Mouse (Mus musculus): ENCODE results near the gene Sdk1. TPM values are rescaled to one million over a fixed set of nuclear protein-coding genes. Genes with fewer than 3 reads are reported as not detected.
A peak's percentile ranks its signal among the peaks of the same experiment; 100 is the strongest.

Sdk1 gene
- total and polyA plus RNA-seq, 2 experiments from 2014 or later, result 0.59 to 8.4 TPM

DNA sequence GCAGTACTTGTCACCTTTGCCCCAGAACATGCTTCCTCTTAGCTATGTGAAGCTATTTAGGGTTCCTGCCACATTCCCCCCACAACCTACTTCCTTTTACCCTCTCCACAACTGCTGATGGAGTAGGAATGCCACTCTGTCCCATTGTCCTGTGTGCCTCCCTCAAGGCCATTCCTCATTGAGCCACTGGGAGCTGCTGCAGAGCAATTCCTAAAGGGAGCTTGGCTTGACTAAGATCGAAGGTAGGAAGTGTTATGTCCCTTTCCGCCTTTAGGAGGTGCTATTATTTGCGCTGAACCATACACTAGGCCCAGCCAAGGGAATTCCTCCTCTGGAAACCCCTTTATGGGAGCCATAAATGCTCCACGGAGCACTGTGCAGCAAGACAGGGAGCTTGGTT lies 743.0 kb downstream of the Sdk1 start:
- TF ChIP-seq EP300 (IDR thresholded peaks at IDR 0.05; ENCODE audit: low read depth) (no peak), CTCF (IDR thresholded peaks at IDR 0.05; ENCODE audit: low read depth) (0 out of 2 replicates have a peak, but pooled peaks have one; percentile 18)
- DNase-seq (ENCODE audit: low spot score), result no peak
- no peaks in the 10 kb centered on the region for H3K27me3 ChIP-seq (ENCODE audit: control insufficient read depth, insufficient read depth, low read length)
- no peak overlapping the region for H3K4me3 ChIP-seq (ENCODE audit: low read depth, low read length)
- H3K4me1 ChIP-seq (ENCODE audit: control insufficient read depth, insufficient read depth), result no peaks in the 10 kb centered on the region
- H3K4me2 ChIP-seq (ENCODE audit: low read depth, low read length), result no peak overlapping the region
- H3K9ac ChIP-seq (replicated peaks; ENCODE audit: low read depth, low read length), result no peak overlapping the region
- 78% methylated on average over 4 of the region's 4 CpGs for WGBS
- H3K27ac ChIP-seq (ENCODE audit: low read depth), result no peak overlapping the region
- no peaks in the 10 kb centered on the region for H3K36me3 ChIP-seq (replicated peaks; ENCODE audit: control insufficient read depth, insufficient read depth, low read length)
- no peak for ATAC-seq (ENCODE audit: insufficient read depth, low read depth)
- no peaks in the 10 kb centered on the region for H3K9me3 ChIP-seq (replicated peaks; ENCODE audit: control insufficient read depth, low read length)

DNA sequence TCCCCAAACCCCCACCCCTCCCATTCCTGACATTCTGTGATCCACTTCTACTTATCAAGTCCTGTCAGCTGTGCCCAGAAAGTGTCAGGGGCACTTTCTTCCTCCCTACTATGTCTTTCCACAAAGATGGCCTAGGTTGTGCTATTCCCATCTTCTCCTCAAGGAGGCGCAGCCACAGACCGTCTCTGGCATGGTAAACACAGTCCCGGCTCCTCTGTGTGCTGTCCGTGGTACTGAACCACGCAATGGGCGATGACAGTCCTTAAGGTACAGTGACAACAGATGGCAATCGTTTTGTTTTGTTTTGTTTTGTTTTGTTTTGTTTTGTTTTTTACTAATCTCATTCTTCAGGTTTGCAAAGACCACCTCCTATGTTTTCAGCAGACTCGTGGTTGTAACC lies 743.7 kb downstream of the Sdk1 start:
- no peaks in the 10 kb centered on the region for H3K27me3 ChIP-seq (ENCODE audit: control insufficient read depth, insufficient read depth, low read length)
- no peak overlapping the region for H3K27ac ChIP-seq (ENCODE audit: low read depth)
- no peaks in the 10 kb centered on the region for H3K4me1 ChIP-seq (ENCODE audit: control insufficient read depth, insufficient read depth)
- H3K9me3 ChIP-seq (replicated peaks; ENCODE audit: control insufficient read depth, low read length), result no peaks in the 10 kb centered on the region
- H3K36me3 ChIP-seq (replicated peaks; ENCODE audit: control insufficient read depth, insufficient read depth, low read length), result no peaks in the 10 kb centered on the region
- 6% methylated on average over 8 of the region's 8 CpGs for WGBS
- H3K4me2 ChIP-seq (ENCODE audit: low read depth, low read length), result no peak overlapping the region
- TF ChIP-seq CTCF (IDR thresholded peaks at IDR 0.05; ENCODE audit: low read depth) (peak; percentile 90), EP300 (IDR thresholded peaks at IDR 0.05; ENCODE audit: low read depth) (no peak)
- DNase-seq (ENCODE audit: low spot score) (peak; percentile 61), ATAC-seq (ENCODE audit: insufficient read depth, low read depth) (peak; percentile 47)
- no peak overlapping the region for H3K4me3 ChIP-seq (ENCODE audit: low read depth, low read length)
- no peak overlapping the region for H3K9ac ChIP-seq (replicated peaks; ENCODE audit: low read depth, low read length)

DNA sequence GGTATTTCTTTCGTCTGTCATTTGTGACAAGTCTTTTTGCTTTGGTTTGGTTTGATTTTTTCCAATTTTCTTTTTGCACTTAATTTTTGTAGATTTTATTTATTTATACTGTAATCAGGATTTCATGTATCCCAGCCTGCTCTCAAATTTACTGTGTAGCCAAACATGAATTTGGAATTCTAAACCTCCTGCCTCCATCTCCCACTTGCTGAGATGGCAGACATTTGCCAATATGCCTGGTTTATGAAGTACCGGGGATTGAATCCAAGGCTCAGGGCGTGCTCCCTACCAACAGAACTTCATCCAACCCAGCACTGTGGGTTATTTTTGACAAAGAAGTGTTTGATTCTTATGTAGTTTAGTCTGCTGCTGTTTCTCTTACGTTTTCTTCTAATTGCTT lies 744.3 kb downstream of the Sdk1 start:
- Histone ChIP-seq H3K4me1 (ENCODE audit: control insufficient read depth, insufficient read depth) (no peaks in the 10 kb centered on the region), H3K27ac (ENCODE audit: low read depth) (no peak overlapping the region), H3K36me3 (replicated peaks; ENCODE audit: control insufficient read depth, insufficient read depth, low read length) (no peaks in the 10 kb centered on the region), H3K4me3 (ENCODE audit: low read depth, low read length) (no peak overlapping the region), H3K4me2 (ENCODE audit: low read depth, low read length) (no peak overlapping the region), H3K9me3 (replicated peaks; ENCODE audit: control insufficient read depth, low read length) (no peaks in the 10 kb centered on the region), H3K27me3 (ENCODE audit: control insufficient read depth, insufficient read depth, low read length) (no peaks in the 10 kb centered on the region), H3K9ac (replicated peaks; ENCODE audit: low read depth, low read length) (no peak overlapping the region)
- TF ChIP-seq CTCF (IDR thresholded peaks at IDR 0.05; ENCODE audit: low read depth) (no peak), EP300 (IDR thresholded peaks at IDR 0.05; ENCODE audit: low read depth) (no peak)
- WGBS, result 79% methylated on average over 4 of the region's 4 CpGs
- no peak for ATAC-seq (ENCODE audit: insufficient read depth, low read depth)
- no peak for DNase-seq (ENCODE audit: low spot score)

DNA sequence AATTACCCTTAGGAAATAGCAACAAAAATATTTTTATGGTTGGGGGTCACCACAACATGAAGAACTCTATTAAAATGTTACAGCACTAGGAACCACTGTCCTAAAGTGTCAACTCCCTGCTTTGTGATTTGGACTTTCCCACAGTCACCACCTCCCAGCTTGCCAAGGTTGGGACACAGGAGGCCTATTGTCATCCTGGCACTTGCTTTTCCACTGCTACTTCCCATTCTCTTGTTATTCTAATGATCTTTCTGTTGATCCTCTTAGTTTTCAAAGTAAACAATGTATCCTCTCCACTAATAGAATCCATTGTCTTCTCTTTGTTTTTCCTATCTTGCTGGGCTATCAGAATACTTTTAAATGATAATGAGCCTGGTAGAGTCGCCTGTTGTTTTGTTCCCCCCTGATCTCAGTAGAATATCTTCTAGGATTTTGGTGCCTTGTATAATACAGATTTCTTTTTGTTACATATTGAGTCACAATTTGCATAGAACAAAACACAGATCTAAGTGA lies 746.1 kb downstream of the Sdk1 start:
- TF ChIP-seq EP300 (IDR thresholded peaks at IDR 0.05; ENCODE audit: low read depth) (no peak), CTCF (IDR thresholded peaks at IDR 0.05; ENCODE audit: low read depth) (no peak)
- no peak for DNase-seq (ENCODE audit: low spot score)
- ATAC-seq (ENCODE audit: insufficient read depth, low read depth), result no peak
- H3K4me1 ChIP-seq (ENCODE audit: control insufficient read depth, insufficient read depth), result no peaks in the 10 kb centered on the region
- no peaks in the 10 kb centered on the region for H3K9me3 ChIP-seq (replicated peaks; ENCODE audit: control insufficient read depth, low read length)
- H3K27me3 ChIP-seq (ENCODE audit: control insufficient read depth, insufficient read depth, low read length), result no peaks in the 10 kb centered on the region
- no peak overlapping the region for H3K4me2 ChIP-seq (ENCODE audit: low read depth, low read length)
- H3K4me3 ChIP-seq (ENCODE audit: low read depth, low read length), result no peak overlapping the region
- WGBS, result 25% methylated on average over 1 of the region's 1 CpGs
- no peak overlapping the region for H3K27ac ChIP-seq (ENCODE audit: low read depth)
- no peak overlapping the region for H3K9ac ChIP-seq (replicated peaks; ENCODE audit: low read depth, low read length)
- H3K36me3 ChIP-seq (replicated peaks; ENCODE audit: control insufficient read depth, insufficient read depth, low read length), result no peaks in the 10 kb centered on the region

DNA sequence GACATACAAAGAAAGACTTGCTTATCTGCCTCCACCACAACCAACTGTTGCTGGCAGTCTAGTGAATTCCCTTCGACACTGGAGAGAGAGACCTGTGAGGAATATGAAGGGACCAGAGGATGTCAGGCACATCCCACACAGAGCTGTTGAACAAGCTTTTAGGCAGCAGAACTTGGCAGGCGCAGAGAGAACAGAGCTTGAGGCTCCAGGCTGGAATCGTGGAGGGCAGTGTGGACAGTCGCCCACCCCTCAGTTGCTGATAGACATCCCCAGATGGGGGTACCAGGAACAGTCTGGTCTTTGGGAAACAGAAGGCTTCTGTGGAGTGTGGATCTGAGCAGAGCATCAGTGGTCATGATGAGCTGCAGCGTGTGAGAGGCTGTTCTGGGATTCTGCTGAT lies 747.4 kb downstream of the Sdk1 start:
- Histone ChIP-seq H3K9ac (replicated peaks; ENCODE audit: low read depth, low read length) (no peak overlapping the region), H3K9me3 (replicated peaks; ENCODE audit: control insufficient read depth, low read length) (no peaks in the 10 kb centered on the region), H3K27me3 (ENCODE audit: control insufficient read depth, insufficient read depth, low read length) (no peaks in the 10 kb centered on the region), H3K4me3 (ENCODE audit: low read depth, low read length) (no peak overlapping the region), H3K4me2 (ENCODE audit: low read depth, low read length) (no peak overlapping the region), H3K27ac (ENCODE audit: low read depth) (no peak overlapping the region), H3K4me1 (ENCODE audit: control insufficient read depth, insufficient read depth) (no peaks in the 10 kb centered on the region), H3K36me3 (replicated peaks; ENCODE audit: control insufficient read depth, insufficient read depth, low read length) (no peaks in the 10 kb centered on the region)
- DNase-seq (ENCODE audit: low spot score), result no peak
- no peak for ATAC-seq (ENCODE audit: insufficient read depth, low read depth)
- TF ChIP-seq CTCF (IDR thresholded peaks at IDR 0.05; ENCODE audit: low read depth) (no peak), EP300 (IDR thresholded peaks at IDR 0.05; ENCODE audit: low read depth) (no peak)
- 57% methylated on average over 5 of the region's 5 CpGs for WGBS

DNA sequence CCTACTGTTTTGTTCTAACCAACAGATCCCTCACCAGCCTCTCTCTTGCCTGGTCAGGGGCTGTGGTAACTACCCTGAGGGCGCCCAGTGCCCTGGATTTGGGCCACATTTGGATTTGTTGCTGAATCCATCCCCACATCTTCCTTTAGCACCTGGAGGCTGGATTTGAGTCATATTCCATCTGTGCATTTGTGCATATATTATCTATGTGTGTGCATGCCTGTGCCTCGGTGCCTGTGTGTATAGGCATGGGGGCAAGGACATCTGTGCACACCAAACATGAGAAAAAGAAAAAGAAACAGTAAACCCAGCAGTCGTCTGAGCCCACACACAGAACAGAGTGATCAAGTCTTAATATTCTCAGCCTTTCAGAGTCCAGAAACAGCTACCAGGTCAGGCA lies 752.9 kb downstream of the Sdk1 start:
- Histone ChIP-seq H3K27ac (ENCODE audit: low read depth) (no peak overlapping the region), H3K4me3 (ENCODE audit: low read depth, low read length) (no peak overlapping the region), H3K9ac (replicated peaks; ENCODE audit: low read depth, low read length) (no peak overlapping the region), H3K27me3 (ENCODE audit: control insufficient read depth, insufficient read depth, low read length) (no peaks in the 10 kb centered on the region), H3K9me3 (replicated peaks; ENCODE audit: control insufficient read depth, low read length) (no peaks in the 10 kb centered on the region), H3K4me1 (ENCODE audit: control insufficient read depth, insufficient read depth) (no peaks in the 10 kb centered on the region), H3K4me2 (ENCODE audit: low read depth, low read length) (no peak overlapping the region), H3K36me3 (replicated peaks; ENCODE audit: control insufficient read depth, insufficient read depth, low read length) (no peaks in the 10 kb centered on the region)
- ATAC-seq (ENCODE audit: insufficient read depth, low read depth) (no peak), DNase-seq (ENCODE audit: low spot score) (no peak)
- WGBS, result 80% methylated on average over 3 of the region's 3 CpGs
- TF ChIP-seq EP300 (IDR thresholded peaks at IDR 0.05; ENCODE audit: low read depth) (no peak), CTCF (IDR thresholded peaks at IDR 0.05; ENCODE audit: low read depth) (no peak)

Measured in heart, postnatal 0 days (tissue).